Mouse (Mus musculus): ENCODE results near the gene Spint2. TPM values are rescaled to one million over a fixed set of nuclear protein-coding genes. Genes with fewer than 3 reads are reported as not detected.
A peak's percentile ranks its signal among the peaks of the same experiment; 100 is the strongest.
"Not testable (repeated sequence)": the region's sequence is repeated elsewhere in the genome, so short reads cannot be mapped to it uniquely, and the experiment has no call there.

Spint2 gene
- total RNA-seq, 2 experiments from 2014 or later = 48.4 to 83.8 TPM

DNA sequence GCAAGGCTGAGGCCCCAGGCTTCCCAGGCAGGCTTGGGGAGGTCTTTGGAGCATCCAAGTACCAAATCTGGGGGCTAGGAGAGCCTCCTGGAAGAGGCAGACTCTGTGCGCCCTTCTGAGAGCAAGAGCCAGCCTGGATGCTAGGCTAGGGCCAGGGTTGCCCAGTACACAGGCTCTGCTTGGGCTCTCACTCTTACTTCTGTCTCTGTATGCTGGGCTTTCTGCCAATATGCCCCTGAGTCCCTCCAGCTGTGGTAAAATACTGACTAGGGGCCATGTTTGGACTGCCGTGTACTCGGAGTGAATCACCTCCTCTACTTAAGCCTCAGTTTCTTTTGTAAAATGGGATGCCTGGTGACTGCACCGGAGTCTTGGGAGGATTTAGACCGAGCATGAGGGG, 35.7 kb downstream of the Spint2 start:
- no peak for DNase-seq (ENCODE audit: low spot score in 2 of 2)

DNA sequence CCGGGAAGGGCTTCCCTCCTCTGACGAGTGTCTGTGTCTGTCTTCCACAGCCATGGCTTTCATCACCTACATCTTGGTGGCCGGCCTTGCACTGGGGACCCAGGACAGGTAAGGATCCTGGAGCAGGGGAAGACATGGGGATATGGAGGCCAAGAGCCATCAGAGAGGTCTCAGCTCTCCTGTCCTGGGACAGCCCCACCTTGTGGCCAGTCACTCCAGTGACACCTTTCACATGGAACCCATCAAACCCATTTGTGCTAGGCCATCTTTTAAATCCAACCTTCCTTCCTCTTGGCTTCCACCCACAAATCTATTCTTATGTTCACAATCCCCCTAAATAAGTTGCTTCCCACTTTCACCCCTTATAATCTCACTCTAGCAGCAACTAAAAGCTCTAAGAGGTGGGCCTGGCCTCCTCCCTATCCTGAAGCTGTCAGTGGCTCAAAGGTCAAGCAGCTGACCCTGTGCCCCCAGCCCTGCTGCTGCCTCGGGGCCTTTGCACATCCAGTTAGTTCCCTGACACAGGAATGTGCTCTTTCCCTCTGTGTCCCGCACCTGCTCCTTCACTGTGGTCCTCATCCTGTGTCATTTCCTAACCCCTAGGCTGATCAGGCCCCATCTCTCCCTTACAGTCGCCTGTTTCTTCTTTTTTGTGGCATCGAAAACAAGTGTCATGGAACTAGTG, 36.8 kb downstream of the Spint2 start:
- no peak for DNase-seq (ENCODE audit: low spot score in 2 of 2)

DNA sequence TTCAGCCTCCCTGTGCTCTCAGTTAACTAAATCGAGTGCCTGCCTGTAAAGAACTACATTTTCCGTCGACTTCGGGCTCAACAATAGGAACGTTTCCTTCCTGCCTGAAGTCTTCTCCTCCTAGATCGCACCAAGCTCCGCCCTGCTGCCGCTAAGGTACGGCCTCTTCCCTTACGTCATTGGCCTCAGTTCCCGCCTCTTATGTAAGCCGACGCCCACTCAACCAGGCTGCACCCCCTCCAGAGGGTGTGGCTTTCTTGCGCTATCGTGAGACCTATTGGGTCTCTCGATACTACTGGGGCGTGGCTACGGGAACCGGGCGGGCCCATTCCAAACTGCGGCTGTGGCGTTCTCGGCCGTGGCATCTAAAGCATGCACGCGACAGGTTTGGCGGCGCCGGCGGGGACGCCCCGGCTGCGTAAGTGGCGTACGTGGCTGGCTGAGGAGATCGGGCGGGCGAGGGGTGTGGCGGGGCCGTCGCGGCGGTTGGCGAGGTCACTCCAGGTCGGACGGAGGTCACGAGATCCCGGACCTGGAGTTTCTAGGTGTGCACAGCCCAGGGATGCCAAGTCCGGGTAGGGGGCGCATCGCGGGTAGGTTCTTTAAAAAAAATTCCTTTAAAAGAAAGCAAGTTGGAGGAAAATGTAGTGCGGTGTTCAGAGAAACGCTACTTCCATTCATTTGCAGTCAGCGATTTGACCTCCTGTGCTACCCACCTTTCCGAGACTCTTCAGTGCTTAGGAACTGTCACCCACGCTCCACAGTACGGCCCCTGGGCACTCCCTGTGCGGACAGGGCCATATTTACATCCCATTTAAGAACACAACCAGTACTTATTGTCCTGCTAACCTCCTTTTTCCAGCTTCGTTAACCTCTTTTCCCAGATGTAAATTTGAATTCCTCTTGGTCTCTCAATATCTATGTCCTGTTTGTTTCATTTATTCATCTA, 43.4 kb downstream of the Spint2 start, which contains the start of gene Yif1b:
TSS of gene Yif1b (plus strand) at position 311 of the 949 bp plus-strand sequence.
- DNase-seq (ENCODE audit: low spot score in 2 of 2) = peak; percentile 94 to 96

DNA sequence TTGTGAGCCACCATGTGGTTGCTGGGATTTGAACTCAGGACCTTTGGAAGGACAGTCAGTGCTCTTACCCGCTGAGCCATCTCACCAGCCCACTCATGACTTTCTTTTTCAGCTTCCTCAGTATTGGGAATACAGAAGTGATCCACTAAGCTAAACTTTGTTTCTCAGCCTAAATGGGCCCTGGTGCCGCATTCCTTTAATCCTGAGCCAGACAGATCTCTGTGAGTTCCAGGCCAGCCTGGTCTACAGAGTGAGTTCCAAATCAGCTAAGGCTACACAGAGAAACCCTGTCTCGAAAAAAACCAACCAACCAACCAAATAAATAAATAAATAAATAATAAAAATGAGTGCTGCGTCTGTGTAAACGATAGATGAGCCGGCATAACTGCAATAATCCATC, 44.1 kb downstream of the Spint2 start:
- DNase-seq (ENCODE audit: low spot score in 2 of 2) = peak in 1 of 2 experiments; percentile 11

DNA sequence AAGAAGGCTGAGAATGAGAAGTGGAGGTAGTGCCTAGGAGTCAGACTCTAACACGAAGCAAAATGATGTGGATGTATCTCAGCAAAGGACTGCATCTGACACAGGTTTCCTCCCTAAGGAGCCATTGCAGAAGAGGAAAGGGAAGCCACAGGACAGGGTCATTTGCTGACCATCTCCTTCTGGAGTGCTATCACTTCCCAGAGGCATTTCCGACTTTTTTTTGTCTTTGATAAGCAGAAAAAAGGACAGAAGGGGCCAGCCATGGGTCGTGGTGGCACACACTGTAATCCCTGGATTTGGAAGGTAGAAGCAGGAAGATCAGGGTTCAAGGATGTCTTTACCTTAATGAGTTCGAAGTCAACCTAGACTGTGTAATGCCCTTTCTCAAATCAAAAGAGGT, 45.1 kb downstream of the Spint2 start:
- no peak for DNase-seq (ENCODE audit: low spot score in 2 of 2)

DNA sequence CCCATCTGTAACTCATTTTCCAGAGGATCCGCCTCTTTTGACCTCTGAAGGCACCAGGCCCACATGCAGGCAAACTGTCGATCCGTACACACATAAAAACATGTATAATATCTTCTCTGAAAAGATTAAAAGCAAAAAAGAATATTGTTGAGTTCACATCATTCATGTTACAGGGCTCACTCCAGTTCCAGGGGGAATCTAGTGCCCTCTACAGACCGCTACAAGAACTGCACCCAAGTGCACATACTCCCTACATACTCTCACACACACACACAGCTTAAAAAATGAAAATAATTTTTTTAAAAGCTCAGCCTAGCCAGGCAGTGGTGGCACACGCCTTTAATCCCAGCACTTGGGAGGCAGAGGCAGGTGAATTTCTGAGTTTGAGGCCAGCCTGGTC, 47.1 kb downstream of the Spint2 start:
- no peak for DNase-seq (ENCODE audit: low spot score in 2 of 2)

DNA sequence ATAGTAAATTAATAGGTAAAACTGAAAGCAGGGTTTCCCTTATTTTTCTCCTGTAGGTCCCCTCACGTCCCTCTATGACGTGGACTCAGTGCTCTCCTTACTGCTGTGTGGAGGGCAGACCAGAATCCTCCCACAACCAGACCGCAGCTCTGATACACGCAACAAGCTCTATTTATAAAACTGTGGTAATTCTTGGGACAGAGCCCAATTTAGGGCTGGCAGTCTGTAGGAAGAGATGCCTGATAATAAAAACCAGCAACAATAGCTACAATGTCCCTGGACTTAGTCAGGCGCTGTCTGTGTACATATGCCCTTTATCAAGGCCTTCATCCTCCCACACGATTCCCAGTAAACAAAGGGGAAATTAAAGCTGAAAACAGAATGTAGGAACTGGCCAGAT, 48.0 kb downstream of the Spint2 start:
- no peak for DNase-seq (ENCODE audit: low spot score in 2 of 2)

DNA sequence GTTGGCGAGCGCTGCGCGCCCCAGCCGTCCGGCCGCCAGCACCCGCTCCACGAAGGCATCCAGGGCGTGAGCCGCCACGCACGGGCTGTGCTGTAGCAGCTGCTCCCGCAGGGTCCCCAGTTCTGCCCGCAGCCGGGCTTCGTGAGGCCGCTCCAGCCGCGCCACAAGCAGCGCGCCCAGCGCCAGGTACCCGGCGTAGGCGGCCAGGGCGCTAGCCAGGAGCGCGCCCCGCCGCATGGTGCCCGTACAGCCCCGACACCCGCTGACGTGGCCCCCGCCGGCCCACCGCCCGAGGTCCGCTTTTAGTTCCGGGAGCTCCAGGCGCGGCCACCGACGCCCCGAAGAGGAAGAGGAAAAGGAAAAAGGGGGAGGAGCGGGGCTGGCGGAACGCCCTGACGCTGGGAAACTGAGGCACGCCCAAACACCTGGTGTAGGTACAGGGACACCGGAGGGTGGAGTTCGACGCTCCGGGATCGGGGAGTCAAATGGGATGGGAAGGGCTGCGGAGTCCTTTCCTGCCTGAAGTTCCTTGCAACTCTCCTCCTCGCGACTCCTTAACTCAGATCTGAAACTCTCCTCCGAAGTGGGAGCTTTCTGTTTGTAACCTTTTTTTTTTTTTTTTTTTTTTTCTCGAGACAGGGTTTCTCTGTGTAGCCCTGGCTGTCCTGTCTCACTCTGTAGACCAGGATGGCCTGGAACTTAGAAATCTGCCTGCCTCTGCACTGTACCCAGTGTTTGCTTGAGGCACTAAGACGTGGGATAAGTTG, 49.3 kb downstream of the Spint2 start, which contains the start of gene Kcnk6:
TSS of gene Kcnk6 (minus strand) at position 269 of the 767 bp plus-strand sequence.
- peak; percentile 25 to 55 for DNase-seq (ENCODE audit: low spot score in 2 of 2)

DNA sequence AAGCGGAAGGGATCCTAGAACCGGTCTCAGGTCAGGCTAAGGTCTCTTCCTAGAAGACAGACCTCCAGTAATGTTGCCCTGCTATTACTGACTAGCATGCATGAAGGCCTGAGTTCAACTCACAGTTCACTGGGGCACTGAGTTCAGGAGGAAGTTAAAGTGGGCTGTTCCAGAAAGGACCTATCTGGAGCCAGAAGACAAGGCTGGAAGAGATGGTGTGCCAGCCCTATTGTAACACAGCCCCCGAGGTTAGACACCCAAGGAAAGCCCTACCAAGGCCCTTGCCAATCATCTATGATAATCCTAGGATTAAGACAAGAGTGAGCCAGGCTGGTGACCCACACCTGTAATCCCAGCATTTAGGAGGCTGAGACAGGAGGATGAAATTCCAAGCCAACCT, 50.2 kb downstream of the Spint2 start:
- no peak for DNase-seq (ENCODE audit: low spot score in 2 of 2)

DNA sequence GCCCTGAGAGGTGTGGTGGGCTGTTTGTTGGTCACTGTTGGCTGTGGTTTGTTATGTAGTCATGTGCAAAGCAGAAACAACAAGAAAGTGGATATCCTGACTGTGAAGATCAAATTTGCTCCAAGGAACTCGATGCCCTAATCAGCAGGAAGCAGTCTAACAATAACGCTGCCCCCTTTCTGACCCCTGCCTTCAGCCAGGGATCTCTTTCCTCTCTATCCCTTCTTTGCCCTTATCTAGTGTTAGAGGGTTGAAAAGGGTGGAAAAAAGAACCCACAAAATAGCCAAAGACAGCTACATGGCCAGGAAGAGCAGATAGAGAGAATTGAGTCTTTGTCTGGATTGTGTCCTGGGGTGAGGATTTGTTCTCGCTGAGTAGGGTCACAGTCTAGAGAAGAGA, 51.2 kb downstream of the Spint2 start:
- DNase-seq (ENCODE audit: low spot score in 2 of 2) = no peak

DNA sequence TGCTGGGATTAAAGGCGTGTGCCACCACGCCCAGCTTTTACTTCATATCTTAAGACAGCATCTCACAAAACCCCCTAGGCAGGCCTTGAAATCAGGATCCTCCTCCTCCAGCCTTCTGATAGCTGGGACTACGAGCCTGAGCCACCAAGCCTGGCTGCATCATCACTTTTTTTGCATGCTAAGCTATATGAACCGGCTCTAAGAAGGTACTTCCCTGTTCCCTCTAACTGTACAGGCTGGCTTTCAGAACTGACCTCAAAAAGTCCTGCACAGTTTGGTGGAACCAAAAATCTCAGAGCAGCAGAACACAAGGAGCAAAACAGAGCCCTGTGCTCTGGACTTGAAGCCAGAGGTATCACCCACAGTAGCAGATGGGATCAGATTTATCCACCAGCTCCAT, 53.5 kb downstream of the Spint2 start:
- no peak for DNase-seq (ENCODE audit: low spot score in 2 of 2)

DNA sequence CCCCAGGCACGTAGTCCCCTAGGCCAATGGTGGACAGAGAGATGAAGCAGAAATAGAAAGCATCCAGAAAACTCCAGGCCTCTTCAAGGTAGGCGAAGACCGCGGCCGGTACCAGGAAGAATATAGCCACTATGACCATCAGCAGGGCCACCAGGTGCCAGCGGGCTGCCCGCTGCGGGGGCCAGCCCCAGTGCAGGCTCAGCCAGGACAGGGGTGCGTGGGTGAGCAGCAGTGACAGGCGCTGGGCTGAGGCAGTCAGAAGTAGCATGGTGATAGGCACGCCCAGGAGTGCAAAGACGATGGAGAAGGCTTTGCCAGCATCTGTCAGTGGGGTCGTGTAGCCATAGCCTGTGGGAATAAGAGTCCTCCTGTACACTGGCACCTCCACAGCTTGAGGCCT, 56.2 kb downstream of the Spint2 start:
- DNase-seq (ENCODE audit: low spot score in 2 of 2) = no peak

DNA sequence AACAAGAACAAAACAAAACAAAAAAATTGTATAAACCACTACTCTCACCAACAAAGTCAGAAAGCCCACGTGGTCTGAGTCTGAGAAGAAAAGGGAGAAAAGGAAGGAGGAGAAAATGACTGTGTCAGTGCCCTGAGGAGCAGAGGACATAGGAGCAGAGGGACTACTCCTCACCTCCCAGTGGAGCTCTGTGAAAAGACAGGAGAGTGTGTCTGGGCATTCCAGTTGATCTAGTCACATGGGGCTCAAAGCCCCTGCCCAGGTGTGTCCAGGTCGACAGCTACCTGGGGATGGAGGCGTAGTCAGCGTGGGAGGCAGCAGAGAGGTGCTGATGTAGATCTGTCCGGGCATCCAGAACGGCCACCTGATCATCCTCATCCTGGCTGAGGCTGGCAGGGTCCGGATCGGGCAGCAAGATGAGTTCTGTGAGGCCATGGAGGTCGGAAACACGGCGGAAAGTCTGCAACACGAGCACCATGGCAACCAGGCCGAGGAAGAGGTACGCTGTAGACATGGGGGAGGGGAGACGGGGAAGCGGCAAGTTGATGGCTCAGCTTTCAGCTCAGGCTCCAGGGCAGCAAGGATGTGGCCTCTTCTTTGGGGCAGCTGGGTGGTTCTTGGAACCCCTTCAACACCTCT, 56.8 kb downstream of the Spint2 start:
- no peak for DNase-seq (ENCODE audit: low spot score in 2 of 2)

DNA sequence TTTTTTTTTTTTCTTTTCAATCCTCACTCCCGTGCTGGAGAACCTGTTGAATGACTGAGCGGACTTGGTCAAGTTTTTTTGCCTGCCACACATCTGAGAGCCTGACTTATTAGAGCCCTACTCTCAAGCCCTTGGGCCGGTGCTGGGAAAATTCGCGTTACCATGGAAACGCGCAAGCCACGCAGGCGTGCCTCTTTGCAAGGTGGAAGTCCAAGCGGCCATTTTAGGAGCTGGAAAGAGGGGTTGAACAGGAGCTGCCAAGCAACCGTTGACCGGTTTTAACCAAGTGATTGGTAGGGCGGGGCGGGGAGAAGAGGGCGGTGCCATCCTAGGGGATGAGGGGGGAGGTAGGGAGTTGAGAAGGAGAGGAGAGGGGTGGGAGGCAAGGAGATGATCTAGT, 66.9 kb downstream of the Spint2 start:
- DNase-seq (ENCODE audit: low spot score in 2 of 2) = no peak

DNA sequence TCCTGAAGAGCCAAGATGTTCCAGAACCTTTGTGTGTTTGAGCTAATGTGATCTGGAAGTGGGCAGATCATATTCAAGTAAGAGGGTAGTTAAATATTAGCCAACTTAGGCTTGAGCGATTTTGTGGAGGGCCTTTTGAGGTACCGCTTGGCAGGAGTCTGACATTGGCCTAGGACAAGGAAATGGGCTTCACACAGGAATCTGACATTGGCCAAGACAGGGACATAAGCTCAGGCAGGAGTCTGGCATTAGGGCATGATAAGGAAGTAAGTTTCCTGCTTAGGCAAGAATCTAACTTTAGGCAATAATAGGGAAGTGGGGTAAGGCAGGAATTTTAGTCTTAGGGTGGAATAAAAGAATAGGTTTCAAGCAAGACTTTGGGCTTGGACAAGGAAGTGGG, 67.5 kb downstream of the Spint2 start:
- no peak for DNase-seq (ENCODE audit: low spot score in 2 of 2)

DNA sequence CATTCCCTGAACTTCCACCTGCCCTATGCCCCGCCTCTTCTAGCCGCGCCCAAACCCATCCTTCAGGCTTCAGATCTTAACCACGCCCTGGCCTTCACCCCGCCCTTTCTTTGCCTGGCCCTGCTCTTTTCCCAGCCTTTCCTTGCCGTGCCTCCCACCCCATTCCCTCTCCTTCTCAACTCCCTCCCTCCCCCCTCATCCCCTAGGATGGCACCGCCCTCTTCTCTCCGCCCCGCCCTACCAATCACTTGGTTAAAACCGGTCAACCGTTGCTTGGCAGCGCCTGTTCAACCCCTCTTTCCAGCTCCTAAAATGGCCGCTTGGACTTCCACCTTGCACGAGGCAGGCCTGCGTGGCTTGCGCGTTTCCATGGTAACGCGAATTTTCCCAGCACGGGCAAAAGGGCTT, 68.0 kb downstream of the Spint2 start, which contains the start of gene Catsperg1:
TSS of gene Catsperg1 (minus strand) at position 361 of the 408 bp plus-strand sequence.
- DNase-seq (ENCODE audit: low spot score in 2 of 2) = no peak

DNA sequence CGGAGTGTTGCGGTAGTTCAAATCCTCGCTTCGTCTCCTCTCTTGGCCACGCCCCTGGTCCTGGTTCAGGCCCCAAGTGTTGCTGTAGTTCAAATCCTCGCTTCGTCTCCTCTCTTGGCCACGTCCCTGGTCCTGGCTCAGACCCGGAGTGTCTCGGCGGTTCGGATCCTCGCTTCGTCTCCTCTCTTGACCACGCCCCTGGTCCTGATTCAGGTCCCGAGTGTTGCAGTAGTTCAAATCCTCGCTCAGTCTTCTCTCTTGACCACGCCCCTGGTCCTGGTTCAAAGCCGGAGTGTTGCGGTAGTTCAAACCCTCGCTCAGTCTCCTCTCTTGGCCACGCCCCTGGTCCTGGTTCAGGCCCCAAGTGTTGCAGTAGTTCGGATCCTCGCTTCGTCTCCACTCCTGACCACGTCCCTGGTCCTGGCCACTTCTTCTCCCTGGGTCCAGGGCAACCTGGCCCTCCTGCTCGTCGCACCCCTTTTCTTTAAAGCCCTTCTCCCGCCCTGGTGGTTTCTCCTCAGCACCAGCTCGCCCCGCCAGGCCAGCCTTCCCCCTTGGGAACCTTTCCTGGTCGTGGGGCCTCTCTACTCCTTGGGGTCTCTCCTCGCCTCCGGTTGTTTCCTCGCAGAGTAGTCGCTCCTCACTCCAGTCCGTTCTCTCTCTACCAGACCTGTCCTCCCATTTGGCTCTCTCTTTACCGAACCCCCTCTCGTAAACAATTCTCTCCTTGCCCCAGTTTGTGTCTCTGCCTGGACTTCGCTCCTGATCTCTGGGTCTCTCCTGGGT, 68.7 kb downstream of the Spint2 start:
- DNase-seq (ENCODE audit: low spot score in 2 of 2) = not testable (repeated sequence)

DNA sequence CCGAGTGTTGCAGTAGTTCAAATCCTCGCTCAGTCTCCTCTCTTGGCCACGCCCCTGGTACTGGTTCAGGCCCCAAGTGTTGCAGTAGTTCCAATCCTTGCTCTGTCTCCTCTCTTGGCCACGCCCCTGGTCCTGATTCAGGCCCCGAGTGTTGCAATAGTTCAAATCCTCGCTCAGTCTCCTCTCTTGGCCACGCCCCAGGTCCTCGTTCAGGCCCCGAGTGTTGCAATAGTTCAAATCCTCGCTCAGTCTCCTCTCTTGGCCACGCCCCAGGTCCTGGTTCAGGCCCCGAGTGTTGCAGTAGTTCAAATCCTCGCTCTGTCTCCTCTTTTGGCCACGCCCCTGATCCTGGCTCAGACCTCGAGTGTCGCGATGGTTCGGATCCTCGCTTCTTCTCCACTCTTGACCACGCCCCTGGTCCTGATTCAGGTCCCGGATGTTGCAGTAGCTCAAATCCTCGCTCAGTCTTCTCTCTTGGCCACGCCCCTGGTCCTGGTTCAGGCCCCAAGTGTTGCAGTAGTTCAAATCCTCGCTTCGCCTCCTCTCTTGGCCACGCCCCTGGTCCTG, 69.4 kb downstream of the Spint2 start:
- DNase-seq (ENCODE audit: low spot score in 2 of 2) = no peak

DNA sequence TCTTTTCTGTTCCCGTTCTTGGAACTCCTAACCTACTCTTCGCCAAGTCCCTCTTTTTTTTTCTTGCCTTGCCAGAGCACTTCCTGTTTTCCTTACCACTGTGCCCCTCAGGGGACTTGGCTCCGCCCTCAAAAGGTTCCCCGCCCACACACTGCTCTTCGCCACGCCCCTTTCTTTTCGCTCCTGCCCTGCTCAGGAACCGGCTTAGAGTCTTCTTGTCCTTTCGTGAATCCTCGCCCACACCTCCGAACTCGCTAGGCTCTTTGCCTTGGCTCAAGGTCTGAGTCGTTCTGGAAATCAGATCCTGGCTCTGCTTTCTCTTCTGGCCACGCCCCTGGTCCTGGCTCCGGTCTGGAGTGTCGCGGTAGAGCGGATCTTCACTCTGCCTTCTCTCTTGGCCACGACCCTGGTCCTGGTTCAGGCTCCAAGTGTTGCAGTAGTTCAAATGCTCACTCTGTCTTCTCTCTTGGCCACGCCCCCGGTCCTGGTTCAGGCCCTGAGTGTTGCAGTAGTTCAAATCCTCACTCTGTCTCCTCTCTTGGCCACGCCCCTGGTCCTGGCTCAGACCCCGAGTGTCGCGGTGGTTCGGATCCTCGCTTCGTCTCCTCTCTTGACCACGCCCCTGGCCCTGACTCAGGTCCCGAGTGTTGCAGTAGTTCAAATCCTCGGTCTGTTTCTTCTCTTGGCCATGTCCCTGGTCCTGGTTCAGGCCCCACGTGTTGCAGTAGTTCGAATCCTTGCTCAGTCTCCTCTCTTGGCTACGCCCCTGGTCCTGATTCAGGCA, 70.1 kb downstream of the Spint2 start:
- peak; percentile 76 to 77 for DNase-seq (ENCODE audit: low spot score in 2 of 2)
